Mouse (Mus musculus) embryo, embryonic 9.5 days (tissue): ENCODE data around the gene Ppp1r36.

ENCODE experiments used
- DNase-seq: peaks from one replicate; pipeline ENCODE4 v3.0.0-alpha.2; 2017; ENCODE audit errors: extremely low spot score

Gene Ppp1r36

GRCm38 (mm10) chr12:76417433-76417854, at the start of gene Ppp1r36:
TSS of gene Ppp1r36 (plus strand) at chr12:76417538.
- DNase-seq = peak; percentile 55

- DNase-seq = peak; percentile 23
Observed at GRCm38 (mm10) chr12:76368201-76368789, 49.0 kb upstream of the Ppp1r36 start.

GRCm38 (mm10) chr12:76368790-76369205, 48.5 kb upstream of the Ppp1r36 start:
- peak; percentile 69 for DNase-seq

GRCm38 (mm10) chr12:76369206-76369977, 47.9 kb upstream of the Ppp1r36 start, which contains the start of gene Zbtb25:
TSS of gene Zbtb25 (minus strand) at chr12:76369602.
- DNase-seq = peak; percentile 85

DNA sequence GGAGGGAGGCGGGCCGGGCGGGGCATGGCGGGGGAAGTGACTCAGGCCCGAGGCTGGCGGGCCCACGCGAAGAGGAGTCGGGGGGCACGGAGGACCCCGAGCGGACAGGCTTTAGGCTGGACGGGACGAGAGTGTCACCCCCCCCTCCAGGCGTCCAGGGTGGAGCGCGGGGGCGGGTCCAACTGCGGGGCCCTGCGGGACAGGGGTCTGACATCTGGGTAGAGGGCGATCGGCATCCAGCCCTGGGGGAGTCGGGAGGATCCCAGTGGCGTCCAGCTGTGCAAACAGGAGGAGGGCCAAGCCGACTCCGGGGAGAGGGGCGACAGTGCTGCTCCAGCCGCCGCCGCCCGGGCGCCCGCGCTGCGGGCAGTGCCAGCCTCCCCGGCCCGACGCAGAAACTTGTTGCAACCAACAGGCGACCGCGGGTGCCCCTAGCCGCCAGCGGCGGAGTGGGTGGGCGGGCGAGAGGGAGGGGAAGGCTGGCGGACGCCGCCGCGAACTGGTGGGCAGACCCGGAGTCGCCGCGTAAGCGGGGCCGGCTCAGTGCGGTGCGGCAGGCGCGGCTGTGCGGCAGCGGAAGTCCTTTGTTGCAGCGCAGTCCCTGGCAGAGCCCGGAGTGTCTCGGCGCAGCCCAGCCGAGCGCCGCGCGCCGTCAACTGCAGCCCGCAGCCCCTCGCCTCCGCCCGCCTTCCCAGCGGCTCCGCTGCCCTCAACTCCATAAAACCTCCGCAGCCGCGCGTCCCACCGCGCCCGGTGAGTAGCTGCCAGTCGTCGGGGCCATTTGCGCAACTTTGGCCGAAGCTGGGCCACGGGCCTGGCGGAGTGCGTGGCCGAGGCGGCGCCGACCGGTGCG, 47.1 kb upstream of the Ppp1r36 start, which contains the start of gene Zbtb1:
Gene Zbtb1, plus strand, starts transcription at position 289 of the 853 bp plus-strand sequence.
- peak; percentile 89 for DNase-seq

DNA sequence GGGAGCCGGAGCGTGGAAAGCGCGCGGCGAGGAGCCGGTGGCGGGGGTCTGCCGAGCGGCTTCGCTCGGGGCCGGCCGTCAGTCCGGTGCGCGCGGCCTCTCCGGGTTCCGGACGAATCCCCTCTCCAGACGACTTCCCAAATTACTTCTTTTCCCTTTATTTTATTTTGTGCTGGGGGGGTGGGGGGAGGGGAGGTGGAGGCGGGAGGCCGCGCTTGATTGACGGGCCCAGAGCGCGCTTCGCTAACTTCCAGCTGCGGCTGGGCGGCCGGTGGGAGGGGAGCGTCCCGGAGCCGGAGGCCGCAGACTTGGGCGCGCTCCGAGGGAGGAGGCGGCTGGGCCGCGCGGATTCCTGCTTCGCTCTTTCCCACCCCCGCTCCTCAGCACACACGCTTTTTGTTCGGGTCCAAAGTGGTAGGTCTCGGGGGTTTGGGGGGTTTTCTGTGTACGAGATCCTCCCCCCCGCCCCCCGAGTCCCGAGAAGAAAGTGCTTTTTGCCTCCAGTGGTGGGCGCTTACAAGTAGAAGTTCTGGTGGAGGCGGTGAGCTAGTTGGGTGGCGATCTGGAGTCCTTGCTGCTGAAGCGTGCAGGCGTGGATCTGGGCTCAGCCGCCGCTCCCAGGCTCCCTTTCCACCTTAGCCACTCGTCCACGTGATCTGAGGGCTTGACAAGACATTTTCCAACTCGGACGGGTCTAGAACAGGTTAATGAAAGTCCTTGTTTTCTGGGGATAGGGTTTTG, 46.3 kb upstream of the Ppp1r36 start:
- peak; percentile 85 for DNase-seq

GRCm38 (mm10) chr12:76372046-76372445, 45.3 kb upstream of the Ppp1r36 start:
- no peak for DNase-seq

DNA sequence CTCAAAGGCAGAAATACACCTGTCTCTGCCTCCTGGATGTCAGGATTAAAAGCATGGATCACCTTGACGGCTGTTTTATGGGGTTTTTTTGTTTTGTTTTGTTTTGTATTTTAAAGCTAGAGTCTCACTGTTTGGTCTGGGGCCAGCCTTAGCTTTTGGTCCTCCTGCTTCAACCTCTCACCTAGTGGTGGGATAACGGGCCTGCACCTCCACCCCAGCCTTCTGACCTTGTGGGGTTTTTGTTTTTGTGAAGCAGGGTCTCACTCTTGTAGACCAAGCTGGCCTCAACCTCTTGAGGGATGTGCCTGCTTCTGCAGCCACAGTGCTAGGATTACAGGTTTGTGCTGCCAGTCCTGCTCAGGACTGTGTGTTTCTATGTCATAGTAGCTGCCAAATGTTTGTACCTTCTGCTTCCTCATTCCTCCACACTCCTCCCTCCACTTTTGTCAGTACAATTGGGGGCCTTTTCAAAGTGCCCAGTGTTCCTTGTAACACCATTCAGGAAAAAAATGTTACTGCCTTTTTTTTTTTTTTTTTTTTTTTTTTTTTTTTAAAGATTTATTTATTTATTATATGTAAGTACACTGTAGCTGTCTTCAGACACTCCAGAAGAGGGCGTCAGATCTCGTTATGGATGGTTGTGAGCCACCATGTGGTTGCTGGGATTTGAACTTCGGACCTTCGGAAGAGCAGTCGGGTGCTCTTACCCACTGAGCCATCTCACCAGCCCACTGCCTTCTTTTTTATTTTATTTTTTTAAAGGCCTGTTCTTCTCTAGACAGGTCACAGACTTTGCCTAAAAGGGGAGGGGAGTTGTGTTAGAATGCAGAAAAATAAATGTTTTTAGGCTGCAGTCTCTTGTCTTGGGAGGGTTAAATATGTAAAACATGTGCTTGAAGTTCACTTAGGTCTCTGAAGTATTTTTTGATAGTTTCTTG, 44.2 kb upstream of the Ppp1r36 start:
- peak; percentile 18 for DNase-seq

DNA sequence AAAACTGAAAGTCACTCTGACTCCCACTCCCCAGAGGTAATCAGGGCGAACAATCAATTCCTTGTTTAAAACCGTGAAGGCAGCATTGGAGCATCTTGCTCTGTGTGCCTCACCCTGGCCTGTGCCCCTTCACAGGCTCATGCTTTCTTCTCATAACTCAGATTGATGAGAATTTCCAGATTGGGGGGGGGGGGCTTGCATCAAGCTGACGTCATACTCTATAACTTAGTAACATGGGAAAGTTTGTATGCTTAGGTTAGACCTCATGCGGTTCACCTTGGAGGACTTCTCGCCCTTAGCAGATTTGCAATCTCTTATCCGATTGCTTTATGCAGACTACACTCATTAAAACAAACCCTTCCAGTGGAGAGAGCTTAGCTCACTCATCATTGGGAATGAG, 43.3 kb upstream of the Ppp1r36 start:
- no peak for DNase-seq

- DNase-seq = no peak
Observed at GRCm38 (mm10) chr12:76374911-76375310, 42.4 kb upstream of the Ppp1r36 start.

DNA sequence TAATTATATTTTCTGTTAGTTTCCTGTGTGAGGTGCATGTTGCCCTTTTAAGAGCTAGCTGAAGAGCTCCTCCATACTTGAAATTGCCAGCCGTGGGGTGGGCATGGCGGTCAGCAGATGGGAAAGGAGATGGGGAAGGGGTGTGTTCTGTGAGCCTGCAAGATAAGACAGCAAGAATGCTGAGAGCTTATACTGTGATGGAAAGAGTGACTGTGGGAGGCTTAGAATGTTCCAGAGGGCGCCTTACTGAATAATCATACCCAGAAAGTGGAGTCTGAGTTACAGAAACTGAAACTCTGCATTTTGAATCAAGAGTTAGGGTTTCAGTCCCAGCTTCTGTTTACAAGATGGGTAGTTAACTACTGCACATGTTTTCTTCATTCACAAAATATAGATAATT, 41.8 kb upstream of the Ppp1r36 start:
- no peak for DNase-seq

DNA sequence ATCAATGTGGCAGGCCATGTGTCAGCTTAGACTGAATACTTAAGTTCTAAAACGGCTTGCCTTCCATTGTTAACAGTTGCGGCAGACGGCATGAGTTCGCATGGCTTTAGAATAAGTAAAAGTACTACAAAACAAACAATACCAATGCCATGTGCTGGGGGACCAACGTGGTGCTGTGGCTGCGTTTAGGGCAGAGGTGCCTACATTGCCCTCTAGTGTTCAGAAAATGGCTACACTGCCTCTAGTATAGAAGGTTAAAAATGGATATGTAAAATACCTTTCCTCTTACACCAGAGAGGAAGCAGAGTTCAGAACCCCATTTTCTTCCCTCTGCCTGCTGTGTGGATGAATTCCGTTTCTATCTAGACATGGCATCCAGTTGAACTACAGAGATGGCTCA, 40.7 kb upstream of the Ppp1r36 start:
- DNase-seq = peak; percentile 14

DNA sequence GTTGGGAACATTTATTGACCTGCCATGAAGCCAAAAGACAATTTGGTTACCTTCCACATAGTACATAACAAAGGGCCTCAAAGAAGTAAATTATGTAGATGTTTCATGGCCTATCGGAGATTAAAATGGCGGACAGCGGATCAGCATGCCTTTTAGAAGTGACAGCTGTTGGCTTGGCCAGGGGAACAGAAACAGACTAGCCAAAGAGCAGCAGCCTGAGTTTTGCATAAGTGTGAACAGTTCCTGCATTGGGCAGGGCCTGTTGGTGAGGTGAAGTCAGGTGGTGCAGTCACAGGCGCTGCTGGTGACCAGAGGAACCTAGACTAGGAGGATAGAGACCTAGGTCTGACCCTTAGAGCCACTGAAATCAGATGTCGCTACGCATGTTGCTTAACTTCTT, 40.3 kb upstream of the Ppp1r36 start:
- no peak for DNase-seq

GRCm38 (mm10) chr12:76377726-76378125, 39.6 kb upstream of the Ppp1r36 start:
- no peak for DNase-seq

DNA sequence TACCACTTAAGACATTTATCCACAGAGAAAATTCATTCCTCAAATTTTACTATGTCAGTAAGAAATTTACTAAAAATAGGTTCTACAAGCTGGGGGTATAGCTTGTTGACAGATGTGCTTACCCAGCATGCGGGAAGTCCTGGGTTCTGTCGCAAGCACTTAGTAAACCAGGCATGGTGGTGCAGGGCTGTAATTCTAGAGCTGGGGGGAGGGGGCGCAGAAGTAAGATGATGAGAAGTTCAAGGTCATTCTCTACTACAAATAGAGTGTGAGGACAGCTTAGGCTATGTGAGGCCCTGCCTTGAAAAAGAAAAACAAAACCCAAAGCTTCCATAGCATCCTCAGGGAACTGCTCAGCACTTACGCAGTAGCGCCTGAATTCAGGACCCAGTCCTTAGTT, 38.8 kb upstream of the Ppp1r36 start:
- no peak for DNase-seq

- no peak for DNase-seq
Observed at GRCm38 (mm10) chr12:76380151-76380550, 37.2 kb upstream of the Ppp1r36 start.

GRCm38 (mm10) chr12:76385342-76385741, 32.0 kb upstream of the Ppp1r36 start:
- DNase-seq = no peak

- no peak for DNase-seq
Observed at GRCm38 (mm10) chr12:76388794-76389193, 28.5 kb upstream of the Ppp1r36 start.

DNA sequence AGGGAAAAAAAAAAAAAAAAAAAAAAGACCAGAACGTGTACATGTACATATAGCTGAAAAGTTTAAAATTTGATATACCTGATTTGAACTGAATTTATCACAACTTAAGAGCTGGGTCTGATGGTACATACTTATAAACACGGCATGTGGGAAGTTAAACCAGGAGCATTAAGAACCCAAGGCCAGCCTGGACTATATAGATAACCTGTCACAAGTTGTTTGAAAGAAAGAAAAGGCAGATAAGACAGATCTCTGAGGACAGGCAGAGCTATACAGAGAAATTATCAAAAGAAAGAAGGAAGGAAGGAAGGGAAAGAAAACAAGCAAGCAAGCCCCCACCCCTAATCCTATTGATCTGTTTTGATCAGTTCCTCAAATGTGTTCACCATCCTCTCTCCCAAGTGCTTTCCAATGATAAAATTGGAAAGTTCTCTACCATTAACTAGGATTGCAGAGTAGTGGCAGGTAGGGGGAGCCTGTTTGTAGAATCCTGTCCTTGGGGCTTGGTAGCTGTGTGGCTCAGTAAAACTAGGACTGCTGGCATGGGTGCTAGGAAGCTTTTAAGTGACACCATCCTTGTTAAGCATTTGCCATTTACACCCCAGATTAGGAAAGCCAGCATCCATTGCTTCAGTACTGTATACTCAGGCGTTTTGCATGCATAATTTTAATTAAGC, 25.6 kb upstream of the Ppp1r36 start:
- DNase-seq = no peak

DNA sequence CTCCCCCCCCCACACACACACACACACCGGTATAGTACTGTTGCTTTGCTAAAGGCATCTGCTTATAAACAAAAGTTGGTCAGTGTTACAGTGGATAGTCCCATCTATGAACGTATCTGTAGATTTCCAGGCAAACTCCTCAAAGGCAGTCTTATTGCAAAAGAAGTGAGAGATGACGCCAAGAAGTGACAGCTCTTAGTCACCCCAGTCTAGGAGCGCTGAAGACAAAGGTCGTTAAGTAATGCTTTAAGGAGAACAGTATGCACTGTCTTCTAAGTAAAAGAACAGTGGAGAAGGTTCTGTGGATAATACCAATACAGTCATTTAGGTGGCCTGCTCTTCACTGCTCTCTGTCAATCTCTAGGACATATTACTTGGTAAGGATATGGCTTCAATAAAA, 24.4 kb upstream of the Ppp1r36 start:
- DNase-seq = no peak
